Mouse (Mus musculus) frontal cortex, postnatal 36 days (tissue): ENCODE data around the gene Dmrtb1.

ENCODE experiments used
- DNase-seq, 2 experiments: peaks; one replicate each; pipeline ENCODE4 v3.0.0; 2022; ENCODE audit warnings: low spot score in 2 of 2

The Dmrtb1 gene

GRCm38 (mm10) chr4:107684130-107684529 is at the start of gene Dmrtb1:
TSS of gene Dmrtb1 (minus strand) at chr4:107684230.
- DNase-seq: no peak

GRCm38 (mm10) chr4:107733603-107734002 is 49.6 kb upstream of the Dmrtb1 start:
- no peak for DNase-seq

GRCm38 (mm10) chr4:107732624-107733023 is 48.6 kb upstream of the Dmrtb1 start:
- DNase-seq: no peak

- no peak for DNase-seq
These were observed 48.2 kb upstream of the Dmrtb1 start for GRCm38 (mm10) chr4:107732182-107732581.

- DNase-seq: no peak
These were observed 47.0 kb upstream of the Dmrtb1 start for GRCm38 (mm10) chr4:107731088-107731465.

- no peak for DNase-seq
These were observed 46.5 kb upstream of the Dmrtb1 start for GRCm38 (mm10) chr4:107730391-107731087.

GRCm38 (mm10) chr4:107725432-107725831 is 41.4 kb upstream of the Dmrtb1 start:
- DNase-seq: no peak

- DNase-seq: no peak
These were observed 36.2 kb upstream of the Dmrtb1 start for GRCm38 (mm10) chr4:107720043-107720830.

GRCm38 (mm10) chr4:107719161-107719560 is 35.1 kb upstream of the Dmrtb1 start:
- DNase-seq: no peak

GRCm38 (mm10) chr4:107718720-107719119 is 34.7 kb upstream of the Dmrtb1 start:
- DNase-seq: no peak

- peak; percentile 48 to 72 for DNase-seq
These were observed 33.8 kb upstream of the Dmrtb1 start for GRCm38 (mm10) chr4:107717718-107718313.

- no peak for DNase-seq
These were observed 32.8 kb upstream of the Dmrtb1 start for GRCm38 (mm10) chr4:107716754-107717299.

- DNase-seq: no peak
These were observed 22.9 kb upstream of the Dmrtb1 start for GRCm38 (mm10) chr4:107706884-107707283.

GRCm38 (mm10) chr4:107704185-107704584 is 20.2 kb upstream of the Dmrtb1 start:
- DNase-seq: no peak

GRCm38 (mm10) chr4:107701679-107702078 is 17.6 kb upstream of the Dmrtb1 start:
- DNase-seq: no peak

GRCm38 (mm10) chr4:107701116-107701515 is 17.1 kb upstream of the Dmrtb1 start:
- DNase-seq: peak; percentile 53 to 68

GRCm38 (mm10) chr4:107699271-107699670 is 15.2 kb upstream of the Dmrtb1 start:
- DNase-seq: no peak

GRCm38 (mm10) chr4:107693816-107694215 is 9.8 kb upstream of the Dmrtb1 start:
- DNase-seq: no peak

- no peak for DNase-seq
These were observed 4.2 kb upstream of the Dmrtb1 start for GRCm38 (mm10) chr4:107688213-107688612.

GRCm38 (mm10) chr4:107687127-107687526 is 3.1 kb upstream of the Dmrtb1 start:
- no peak for DNase-seq

- DNase-seq: no peak
These were observed 849 bp downstream of the Dmrtb1 start for GRCm38 (mm10) chr4:107683006-107683756.
